Mouse (Mus musculus) hindbrain, embryonic 12.5 days (tissue): ENCODE results near the gene Pla2g3. TPM values are rescaled to one million over a fixed set of nuclear protein-coding genes. Genes with fewer than 3 reads are reported as not detected.
A peak's percentile ranks its signal among the peaks of the same experiment; 100 is the strongest.

Experiments
- ATAC-seq: fragments of 200-750 bp; cut with Nextera tagmentation; 2 replicates; pipeline ENCODE4 v1.8.0; 2017; ENCODE audit warnings: moderate TSS enrichment; ENCODE audit not compliant: low FRiP score
- H3K27ac ChIP-seq: fragments of 300-500 bp; sonication (generic); 2 replicates; pipeline ENCODE4 v1.5.1; 2016; ENCODE audit warnings: mild to moderate bottlenecking
- H3K27me3 ChIP-seq: fragments of 300-500 bp; sonication (generic); 2 replicates; pipeline ENCODE4 v1.6.1; 2016; ENCODE audit warnings: mild to moderate bottlenecking
- H3K36me3 ChIP-seq: fragments of 300-500 bp; sonication (generic); 2 replicates; pipeline ENCODE4 v1.6.1; 2016; ENCODE audit warnings: mild to moderate bottlenecking
- H3K4me1 ChIP-seq: fragments of 300-500 bp; sonication (generic); 2 replicates; pipeline ENCODE4 v1.6.1; 2016
- H3K4me2 ChIP-seq: fragments of 300-500 bp; sonication (generic); replicated peaks from 2 replicates; pipeline ENCODE4 v1.6.1; 2016; ENCODE audit warnings: mild to moderate bottlenecking
- H3K4me3 ChIP-seq: fragments of 300-500 bp; sonication (generic); 2 replicates; pipeline ENCODE4 v1.5.1; 2016; ENCODE audit warnings: mild to moderate bottlenecking
- H3K9ac ChIP-seq: fragments of 300-500 bp; sonication (generic); 2 replicates; pipeline ENCODE4 v1.6.1; 2016; ENCODE audit warnings: mild to moderate bottlenecking, moderate library complexity
- H3K9me3 ChIP-seq: fragments of 300-500 bp; sonication (generic); replicated peaks from 2 replicates; pipeline ENCODE4 v1.6.1; 2016; ENCODE audit warnings: mild to moderate bottlenecking
- WGBS: fragments of 180-500 bp; shearing (Covaris S2); methylation state at CpG from one replicate; pipeline ENCODE4 v1.1.7; 2016; 5-methylcytosine and 5-hydroxymethylcytosine counted together
- polyA plus RNA-seq: library from polyadenylated mRNA; unstranded; fragments of >200 nt; fragmentation: Nextera tagmentation; extraction: Ambion mirVana; gene quantifications from 2 replicates; pipeline ENCODE4 v1.2.1, GENCODE M21; 2016

Gene Pla2g3
- polyA plus RNA-seq, 1 experiment from 2014 or later, result 0.81 TPM

DNA sequence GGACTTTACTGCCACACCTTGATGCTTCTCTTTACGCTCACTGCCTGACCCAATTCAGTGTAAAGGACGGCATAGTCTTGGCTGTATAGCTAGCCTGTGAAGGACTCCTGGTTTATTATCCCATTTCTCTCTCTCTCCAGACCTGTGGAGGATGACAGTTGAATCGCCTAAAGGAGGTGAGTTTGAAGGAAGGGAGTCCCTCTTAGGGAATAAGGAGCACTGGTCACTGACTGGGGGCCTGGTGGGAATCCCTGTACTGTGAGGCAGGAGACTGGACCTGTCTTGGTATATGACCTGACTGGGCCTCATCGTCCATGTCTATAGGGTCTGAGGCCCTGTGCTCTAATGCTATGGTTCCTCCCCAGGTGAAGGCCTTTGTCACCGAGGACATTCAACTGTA lies 28.0 kb downstream of the Pla2g3 start:
- H3K4me3 ChIP-seq, result no peak overlapping the region
- no peaks in the 10 kb centered on the region for H3K9me3 ChIP-seq
- H3K27me3 ChIP-seq, result peaks cover 38% of the 10 kb centered on the region
- H3K4me1 ChIP-seq, result peaks cover 29% of the 10 kb centered on the region
- WGBS, result 82% methylated on average over 5 of the region's 5 CpGs
- no peak overlapping the region for H3K27ac ChIP-seq
- H3K9ac ChIP-seq, result no peak overlapping the region
- ATAC-seq, result no peak
- no peak overlapping the region for H3K4me2 ChIP-seq
- H3K36me3 ChIP-seq, result peaks cover 14% of the 10 kb centered on the region

DNA sequence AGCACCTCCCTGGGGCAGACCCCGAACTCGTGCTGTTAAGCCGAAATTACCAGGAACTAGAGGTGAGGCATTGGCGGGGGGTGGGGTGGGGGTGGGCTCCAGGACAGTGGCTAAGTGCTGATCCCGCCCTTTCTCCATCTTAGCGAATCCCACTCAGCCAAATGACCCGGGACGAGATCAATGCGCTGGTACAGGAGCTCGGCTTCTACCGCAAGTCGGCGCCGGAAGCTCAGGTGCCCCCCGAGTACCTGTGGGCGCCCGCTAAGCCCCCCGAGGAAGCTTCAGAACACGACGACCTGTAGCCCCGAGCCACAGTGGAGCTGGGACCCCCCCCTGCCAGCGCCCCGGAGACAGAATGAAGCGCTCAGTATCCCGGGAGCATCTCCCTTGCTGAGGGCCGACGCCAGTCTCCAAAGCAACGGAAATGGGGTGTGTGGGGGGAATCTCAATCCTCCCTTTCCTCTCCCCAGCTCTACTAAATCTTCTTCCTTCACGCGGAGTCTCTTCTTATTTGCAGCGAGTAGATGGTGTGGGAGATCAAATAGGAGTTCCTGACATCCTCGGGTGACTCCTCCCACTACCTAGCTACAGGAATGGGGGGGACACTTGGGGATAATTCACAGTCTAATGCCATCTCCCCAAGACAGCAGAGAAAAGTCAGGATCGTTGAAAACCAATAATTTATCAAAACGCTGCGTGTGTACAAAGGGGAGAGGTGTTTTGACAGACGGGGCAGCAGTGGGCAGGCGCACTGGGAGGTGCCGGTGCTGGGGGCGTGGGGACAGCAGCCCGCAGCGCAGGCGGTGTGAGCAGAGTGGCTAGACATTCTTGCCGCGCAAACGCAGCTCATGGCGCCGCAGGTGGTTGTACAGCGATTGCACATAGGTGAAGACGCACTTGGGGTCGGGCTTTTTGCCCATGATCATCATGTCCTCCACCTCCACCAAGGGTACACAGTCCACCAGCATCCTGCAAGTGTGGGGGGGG lies 29.1 kb downstream of the Pla2g3 start:
- Histone ChIP-seq H3K4me1 (peaks cover 29% of the 10 kb centered on the region), H3K27ac (no peak overlapping the region), H3K4me3 (peak overlapping the region; percentile 39), H3K4me2 (peak overlapping the region; percentile 72), H3K27me3 (peaks cover 38% of the 10 kb centered on the region), H3K36me3 (peaks cover 21% of the 10 kb centered on the region), H3K9ac (peak overlapping the region; percentile 61), H3K9me3 (no peaks in the 10 kb centered on the region)
- WGBS, result 2% methylated on average over 50 of the region's 50 CpGs
- no peak for ATAC-seq

DNA sequence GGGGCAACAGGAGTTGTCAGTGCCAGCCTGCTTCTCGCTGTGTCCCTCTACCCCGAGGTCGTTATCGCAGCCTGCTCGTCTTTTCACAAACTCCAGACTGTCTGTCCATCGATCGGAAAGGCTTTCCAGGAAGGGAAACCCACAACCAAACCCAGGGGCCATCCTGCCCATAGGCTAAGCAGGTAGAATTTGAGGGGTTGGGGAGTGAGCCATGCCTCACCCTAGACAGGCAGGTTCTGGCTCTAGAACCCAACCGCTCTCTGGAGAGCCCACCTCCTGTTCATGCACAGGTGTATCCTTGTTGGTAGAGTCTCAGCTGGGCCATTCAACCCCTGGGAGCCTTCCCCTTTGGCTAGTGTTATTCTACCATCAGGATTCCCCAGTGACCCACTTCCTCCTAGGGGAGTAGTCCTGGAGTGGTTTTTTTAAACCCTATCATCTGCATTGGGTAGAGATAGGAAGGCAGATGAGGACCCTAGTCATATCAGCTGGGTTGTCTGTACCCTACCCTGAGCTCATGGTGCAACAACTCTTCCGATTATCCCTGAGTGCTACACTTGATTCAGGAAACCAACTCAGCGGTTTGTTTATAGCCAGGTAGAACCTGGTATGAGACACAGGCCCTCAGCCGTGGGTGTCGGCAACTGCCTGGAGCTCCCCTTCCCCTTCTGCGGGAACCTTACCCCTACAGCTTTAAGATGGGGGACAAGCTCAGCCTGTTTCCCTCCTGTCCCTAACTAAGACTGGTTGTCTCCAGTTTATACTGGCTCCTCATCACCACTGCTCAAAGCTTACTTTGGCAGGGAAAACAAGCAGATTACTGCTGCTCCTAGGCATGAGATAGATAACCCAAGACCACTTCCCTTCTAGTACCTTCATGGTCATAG lies 30.0 kb downstream of the Pla2g3 start:
- H3K9ac ChIP-seq, result 0 out of 2 replicates have a peak overlapping the region, but pooled peaks have one; percentile 8
- H3K4me2 ChIP-seq, result peak overlapping the region; percentile 72
- H3K27ac ChIP-seq, result no peak overlapping the region
- peaks cover 29% of the 10 kb centered on the region for H3K4me1 ChIP-seq
- H3K36me3 ChIP-seq, result peaks cover 31% of the 10 kb centered on the region
- H3K9me3 ChIP-seq, result no peaks in the 10 kb centered on the region
- peaks cover 38% of the 10 kb centered on the region for H3K27me3 ChIP-seq
- WGBS, result 61% methylated on average over 13 of the region's 13 CpGs
- H3K4me3 ChIP-seq, result peak overlapping the region; percentile 39; the same call in 1 of the 2 replicates
- ATAC-seq, result no peak

DNA sequence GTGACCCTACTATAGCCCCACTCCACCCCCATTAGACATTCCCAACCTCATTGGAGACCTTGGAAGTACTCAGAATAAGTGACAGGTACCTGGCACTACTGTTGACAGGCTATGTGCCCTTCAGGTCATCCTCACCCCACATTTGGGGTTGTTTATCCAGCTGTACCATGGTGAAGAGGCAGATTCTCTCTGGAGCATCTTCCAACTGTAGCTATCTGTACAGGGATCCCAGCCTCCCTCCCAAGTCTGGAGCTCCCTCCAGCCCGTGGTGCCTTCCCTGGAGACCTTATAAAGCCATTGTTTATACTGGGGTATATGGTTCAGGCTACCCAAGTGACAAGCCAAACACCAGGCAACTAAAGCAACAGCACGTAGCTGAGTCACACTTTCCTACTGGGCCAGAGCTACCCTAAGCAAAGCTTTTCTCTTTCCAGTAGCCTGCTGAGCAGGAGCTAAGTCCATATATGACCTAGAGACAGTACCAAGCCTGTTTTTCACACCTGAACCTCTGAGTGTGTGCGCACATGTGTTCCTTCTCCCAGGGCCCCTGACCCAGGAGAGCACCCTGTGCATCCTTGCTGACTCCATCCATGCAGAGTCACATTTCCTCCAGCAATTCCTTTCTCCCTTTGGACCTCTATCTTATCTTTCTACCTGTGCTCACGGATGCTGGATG lies 31.1 kb downstream of the Pla2g3 start:
- Histone ChIP-seq H3K9ac (no peak overlapping the region), H3K4me2 (no peak overlapping the region), H3K4me3 (no peak overlapping the region), H3K27me3 (peaks cover 38% of the 10 kb centered on the region), H3K9me3 (no peaks in the 10 kb centered on the region), H3K27ac (no peak overlapping the region), H3K4me1 (peaks cover 29% of the 10 kb centered on the region), H3K36me3 (peaks cover 33% of the 10 kb centered on the region)
- WGBS, result 76% methylated on average over 4 of the region's 4 CpGs
- no peak for ATAC-seq

GRCm38 (mm10) chr11:3519756-3520398 lies 31.8 kb downstream of the Pla2g3 start:
- H3K27me3 ChIP-seq, result peaks cover 37% of the 10 kb centered on the region
- no peak overlapping the region for H3K4me3 ChIP-seq
- H3K4me2 ChIP-seq, result no peak overlapping the region
- no peak overlapping the region for H3K27ac ChIP-seq
- H3K9ac ChIP-seq, result no peak overlapping the region
- no peaks in the 10 kb centered on the region for H3K9me3 ChIP-seq
- H3K36me3 ChIP-seq, result peaks cover 40% of the 10 kb centered on the region
- peaks cover 26% of the 10 kb centered on the region for H3K4me1 ChIP-seq
- no peak for ATAC-seq
- WGBS, result 82% methylated on average over 11 of the region's 11 CpGs

GRCm38 (mm10) chr11:3520919-3521318 lies 32.8 kb downstream of the Pla2g3 start:
- WGBS, result 84% methylated on average over 14 of the region's 14 CpGs

DNA sequence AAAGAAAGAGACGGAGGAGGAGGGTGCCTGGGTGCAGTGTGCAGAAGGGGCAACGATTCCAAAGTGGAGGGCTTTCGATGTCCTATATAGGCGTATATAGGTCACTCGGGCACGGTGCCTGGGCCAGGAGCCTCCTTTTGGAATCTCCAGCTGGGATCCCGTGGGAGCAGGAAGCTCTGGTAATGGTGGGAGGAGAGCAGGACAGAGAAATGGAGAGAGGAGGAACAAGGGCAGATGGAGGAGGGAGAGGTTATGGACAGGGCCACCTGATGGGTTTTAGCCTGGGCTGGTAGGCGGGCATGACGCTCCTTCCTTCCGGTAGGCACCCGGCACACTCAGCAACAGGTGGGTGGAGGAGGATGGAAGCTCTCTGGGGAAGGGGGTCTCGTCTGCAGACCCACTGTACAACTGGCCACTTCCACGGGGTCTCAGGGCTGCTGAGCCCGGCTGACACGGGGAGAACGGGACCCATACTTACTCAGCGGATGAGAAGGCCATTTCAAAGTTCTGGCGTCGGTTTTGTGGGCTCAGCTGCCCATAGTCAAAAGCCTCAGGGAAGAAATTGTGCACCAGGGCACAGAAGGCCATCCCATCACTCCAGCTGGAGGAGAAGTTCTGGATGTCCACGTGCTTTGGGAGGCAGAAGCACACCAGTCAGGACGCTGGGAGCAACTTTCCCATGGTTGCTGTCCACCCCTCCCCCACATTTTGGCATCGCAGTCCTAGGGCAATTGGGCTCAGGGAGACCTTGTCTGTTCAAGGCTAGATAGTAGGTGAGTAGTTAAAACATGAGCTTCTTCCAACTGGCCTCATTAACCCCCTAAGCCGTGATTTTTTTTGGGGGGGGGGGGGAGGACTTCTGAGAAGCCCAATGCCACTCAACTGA lies 33.5 kb downstream of the Pla2g3 start:
- Histone ChIP-seq H3K27me3 (peaks cover 20% of the 10 kb centered on the region), H3K4me3 (no peak overlapping the region), H3K36me3 (peaks cover 52% of the 10 kb centered on the region), H3K27ac (no peak overlapping the region), H3K9ac (no peak overlapping the region), H3K9me3 (no peaks in the 10 kb centered on the region), H3K4me2 (no peak overlapping the region), H3K4me1 (peaks cover 15% of the 10 kb centered on the region)
- ATAC-seq, result no peak
- WGBS, result 87% methylated on average over 23 of the region's 23 CpGs

More at GRCm38 (mm10) chr11:3520919-3521318, 32.8 kb downstream of the Pla2g3 start:
- Histone ChIP-seq H3K9ac (no peak overlapping the region), H3K27me3 (peaks cover 26% of the 10 kb centered on the region), H3K4me1 (peaks cover 16% of the 10 kb centered on the region), H3K36me3 (peaks cover 49% of the 10 kb centered on the region), H3K27ac (no peak overlapping the region), H3K4me2 (no peak overlapping the region), H3K4me3 (no peak overlapping the region), H3K9me3 (no peaks in the 10 kb centered on the region)
- no peak for ATAC-seq

DNA sequence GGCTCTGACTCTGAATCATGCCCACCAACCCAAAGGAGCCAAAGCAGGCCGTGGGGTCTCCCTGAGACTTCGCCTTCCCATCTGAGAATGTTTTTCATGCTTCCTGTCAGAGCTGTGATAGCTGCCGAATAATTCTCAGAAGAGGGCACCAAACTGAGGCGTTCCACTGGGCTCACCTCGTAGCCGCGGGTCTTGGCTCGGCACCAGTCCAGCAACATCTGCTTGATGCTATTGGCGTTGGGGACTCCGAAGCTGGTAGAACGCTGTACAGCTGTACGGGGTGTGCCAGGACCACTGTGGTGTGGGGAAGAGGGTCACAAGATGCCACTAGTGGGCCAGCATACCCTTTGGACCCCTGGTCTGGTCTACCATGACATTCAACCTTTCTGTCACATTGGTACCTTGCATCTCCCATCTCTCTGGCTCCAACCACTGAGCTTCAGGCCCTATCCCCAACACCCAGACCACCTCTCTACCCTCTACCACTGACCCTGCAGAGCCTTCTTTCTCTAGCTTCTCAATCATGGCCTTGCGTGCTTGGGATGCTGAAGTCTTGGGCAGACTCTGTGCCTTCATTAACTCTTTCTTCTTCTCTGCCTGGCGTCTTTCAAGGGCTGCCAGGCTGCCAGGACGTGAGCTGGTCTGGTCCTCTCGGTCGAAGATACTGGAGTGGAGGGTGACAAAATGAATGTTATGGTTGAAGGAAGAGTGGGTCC lies 34.4 kb downstream of the Pla2g3 start:
- peaks cover 60% of the 10 kb centered on the region for H3K36me3 ChIP-seq
- WGBS, result 96% methylated on average over 17 of the region's 17 CpGs
- H3K9ac ChIP-seq, result no peak overlapping the region
- no peak overlapping the region for H3K4me3 ChIP-seq
- H3K9me3 ChIP-seq, result no peaks in the 10 kb centered on the region
- peaks cover 11% of the 10 kb centered on the region for H3K27me3 ChIP-seq
- no peak overlapping the region for H3K4me2 ChIP-seq
- H3K4me1 ChIP-seq, result peaks cover 7% of the 10 kb centered on the region
- no peak overlapping the region for H3K27ac ChIP-seq
- no peak for ATAC-seq

DNA sequence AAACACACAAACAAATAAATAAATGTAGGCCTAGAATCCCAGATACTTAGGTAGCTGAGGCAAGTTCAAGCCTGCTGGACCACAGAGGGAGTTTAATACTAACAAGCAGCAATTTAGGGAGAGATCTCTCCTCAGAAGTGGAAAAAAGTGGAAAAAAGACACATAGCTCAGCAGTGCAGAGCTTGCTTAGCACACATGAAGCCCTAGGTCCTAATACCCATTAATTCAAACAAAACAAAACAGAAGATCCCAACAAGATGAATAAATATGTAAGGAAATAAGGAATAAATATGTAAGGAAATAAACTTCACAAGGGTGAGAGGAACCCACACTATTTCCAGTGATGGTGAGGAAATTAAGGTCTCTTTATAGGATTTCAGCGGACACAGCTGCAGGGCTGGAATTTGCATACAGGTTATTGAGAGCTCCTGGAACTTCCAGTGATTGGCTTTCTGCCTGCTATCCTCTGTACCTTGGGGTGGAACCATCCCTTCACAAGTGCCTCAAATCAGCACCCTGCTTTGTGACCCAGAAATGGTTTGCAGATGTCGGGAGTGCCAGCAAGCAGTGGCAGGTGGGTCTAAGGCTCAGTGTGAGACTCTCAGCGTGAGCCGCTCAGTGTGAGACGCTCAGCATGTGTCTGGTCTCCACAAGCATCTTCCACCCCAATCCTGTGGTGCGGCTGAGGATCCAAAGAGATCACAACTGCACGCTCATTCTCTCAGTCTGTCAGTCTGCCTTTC lies 35.9 kb downstream of the Pla2g3 start:
- Histone ChIP-seq H3K4me2 (no peak overlapping the region), H3K9ac (no peak overlapping the region), H3K4me1 (0 out of 2 replicates have a peak, but pooled peaks cover 2% of the 10 kb centered on the region), H3K4me3 (no peak overlapping the region), H3K27ac (no peak overlapping the region), H3K36me3 (peaks cover 74% of the 10 kb centered on the region), H3K27me3 (no peaks in the 10 kb centered on the region), H3K9me3 (no peaks in the 10 kb centered on the region)
- ATAC-seq, result no peak
- 90% methylated on average over 7 of the region's 7 CpGs for WGBS

- Histone ChIP-seq H3K4me1 (0 out of 2 replicates have a peak, but pooled peaks cover 2% of the 10 kb centered on the region), H3K27me3 (no peaks in the 10 kb centered on the region), H3K4me3 (no peak overlapping the region), H3K9ac (no peak overlapping the region), H3K4me2 (no peak overlapping the region), H3K9me3 (no peaks in the 10 kb centered on the region), H3K27ac (no peak overlapping the region), H3K36me3 (peaks cover 76% of the 10 kb centered on the region)
- WGBS, result 85% methylated on average over 4 of the region's 4 CpGs
- no peak for ATAC-seq
Measured at GRCm38 (mm10) chr11:3525560-3525959, 37.5 kb downstream of the Pla2g3 start.
